Mouse (Mus musculus) heart, adult 2 months (tissue): ENCODE results near the gene Hist1h2bg.

Source experiments
- CTCF ChIP-seq: fragments of 200-600 bp; IDR thresholded peaks from 2 replicates; pipeline ENCODE4 v1.8.1; 2022; ENCODE audit warnings: antibody characterized with exemption, mild to moderate bottlenecking, moderate library complexity
- EP300 ChIP-seq: fragments of 200-500 bp; IDR thresholded peaks from 2 replicates; pipeline ENCODE4 v1.6.1; 2011; ENCODE audit warnings: low read depth, low read length, control low read depth; ENCODE audit not compliant: insufficient read depth
- POLR2A ChIP-seq: fragments of 200-500 bp; IDR thresholded peaks from 2 replicates; pipeline ENCODE4 v1.6.1; 2011; ENCODE audit warnings: mild to moderate bottlenecking, low read depth, low read length, control low read depth; ENCODE audit not compliant: insufficient read depth

GRCm38 (mm10) chr13:23583387-23584068 lies 12.3 kb downstream of the Hist1h2bg start:
- TF ChIP-seq CTCF, result no peak
- TF ChIP-seq POLR2A, result no peak
- TF ChIP-seq EP300, result no peak
